Mouse (Mus musculus) intestine, postnatal 0 days (tissue): ENCODE results near the gene Tmem119. TPM values are rescaled to one million over a fixed set of nuclear protein-coding genes. Genes with fewer than 3 reads are reported as not detected.
A peak's percentile ranks its signal among the peaks of the same experiment; 100 is the strongest.

Source experiments
- ATAC-seq: fragments of 200-750 bp; cut with Nextera tagmentation; 2 replicates; pipeline ENCODE4 v1.8.0; 2017; ENCODE audit warnings: mild to moderate bottlenecking, moderate TSS enrichment, moderate library complexity
- H3K27ac ChIP-seq: fragments of 300-500 bp; sonication (generic); 2 replicates; pipeline ENCODE4 v1.5.1; 2014; ENCODE audit warnings: mild to moderate bottlenecking, low read depth, low read length, moderate library complexity
- H3K27me3 ChIP-seq: fragments of 300-500 bp; sonication (generic); replicated peaks from 2 replicates; pipeline ENCODE4 v1.6.1; 2014; ENCODE audit warnings: low read length, mixed read lengths; ENCODE audit not compliant: control insufficient read depth, insufficient read depth
- H3K36me3 ChIP-seq: fragments of 300-500 bp; sonication (generic); 2 replicates; pipeline ENCODE4 v1.6.1; 2014; ENCODE audit warnings: mild to moderate bottlenecking, moderate library complexity; ENCODE audit not compliant: control insufficient read depth, insufficient read depth
- H3K4me1 ChIP-seq: fragments of 300-500 bp; sonication (generic); replicated peaks from 2 replicates; pipeline ENCODE4 v1.6.1; 2014; ENCODE audit warnings: antibody characterized with exemption, low read length, mixed read lengths; ENCODE audit not compliant: control insufficient read depth, insufficient read depth
- H3K4me2 ChIP-seq: fragments of 300-500 bp; sonication (generic); replicated peaks from 2 replicates; pipeline ENCODE4 v1.6.1; 2014; ENCODE audit warnings: low read depth, mild to moderate bottlenecking, moderate library complexity
- H3K4me3 ChIP-seq: fragments of 300-500 bp; sonication (generic); 2 replicates; pipeline ENCODE4 v1.5.1; 2014; ENCODE audit warnings: low read depth, low read length
- H3K9ac ChIP-seq: fragments of 300-500 bp; sonication (generic); 2 replicates; pipeline ENCODE4 v1.6.1; 2014; ENCODE audit warnings: mild to moderate bottlenecking, low read depth, low read length
- H3K9me3 ChIP-seq: fragments of 300-500 bp; sonication (generic); 2 replicates; pipeline ENCODE4 v1.6.1; 2016; ENCODE audit warnings: mixed run types; ENCODE audit not compliant: control insufficient read depth
- CTCF ChIP-seq: sonication (generic); IDR thresholded peaks from 2 replicates; pipeline ENCODE4 v1.5.1; 2016; ENCODE audit warnings: low read depth, mild to moderate bottlenecking, control low read depth, antibody characterized with exemption, moderate library complexity
- WGBS: fragments of 180-500 bp; shearing (Covaris S2); extraction: QIAGEN DNeasy Blood & Tissue Kit; methylation state at CpG from one replicate; pipeline ENCODE4 v1.1.7; 2014; 5-methylcytosine and 5-hydroxymethylcytosine counted together
- polyA plus RNA-seq: library from polyadenylated mRNA; unstranded; fragments of >200 nt; fragmentation: Nextera tagmentation; extraction: Ambion mirVana; gene quantifications from 2 replicates; pipeline ENCODE4 v1.2.1, GENCODE M21; 2015

The Tmem119 gene
- polyA plus RNA-seq, 1 experiment from 2014 or later = 23.0 TPM

DNA sequence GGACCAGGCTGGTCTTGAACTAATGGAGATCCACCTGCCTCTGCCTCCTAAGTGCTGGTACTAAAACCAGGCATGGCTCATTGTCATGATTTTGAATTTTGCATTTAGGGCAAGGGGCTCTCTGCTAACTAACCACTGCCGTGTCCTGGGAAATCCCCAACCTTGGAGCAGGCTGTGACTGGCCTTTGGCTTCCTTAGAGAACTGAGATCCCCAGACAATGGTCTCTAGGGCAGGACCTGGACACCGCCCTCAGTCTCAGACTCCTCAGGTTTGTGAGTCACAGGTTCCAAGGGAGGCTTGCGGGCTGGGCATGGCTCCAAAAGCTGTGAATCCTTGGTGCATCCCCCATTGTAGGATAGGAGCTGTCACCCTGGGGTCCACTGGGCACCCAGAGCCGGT lies 26.3 kb upstream of the Tmem119 start:
- ATAC-seq = no peak
- no peak for TF ChIP-seq CTCF
- Histone ChIP-seq H3K9ac (no peak overlapping the region), H3K4me1 (no peaks in the 10 kb centered on the region), H3K27me3 (no peaks in the 10 kb centered on the region), H3K36me3 (no peaks in the 10 kb centered on the region), H3K27ac (no peak overlapping the region), H3K4me2 (no peak overlapping the region), H3K9me3 (no peaks in the 10 kb centered on the region), H3K4me3 (no peak overlapping the region)
- WGBS = 84% methylated on average over 4 of the region's 4 CpGs

DNA sequence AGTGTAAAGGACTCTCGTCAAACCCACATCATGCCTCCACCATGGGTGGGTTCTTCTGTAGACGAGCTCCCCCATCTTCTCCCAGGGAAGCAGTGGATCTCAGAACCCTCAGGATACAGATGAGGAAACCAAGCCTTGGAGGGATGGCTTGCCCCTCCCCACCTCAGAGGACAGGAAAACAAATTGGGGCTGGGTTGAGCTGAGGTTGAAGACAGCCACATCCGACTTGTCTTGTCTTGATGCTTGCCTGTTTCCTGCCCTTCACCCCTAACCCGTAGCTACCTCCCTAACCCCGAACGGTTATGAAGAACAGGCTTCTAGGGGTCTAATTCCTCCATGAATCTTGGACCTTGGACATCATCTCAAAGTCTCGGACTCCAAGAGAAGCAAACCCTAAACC lies 25.2 kb upstream of the Tmem119 start:
- H3K9ac ChIP-seq = no peak overlapping the region
- no peaks in the 10 kb centered on the region for H3K27me3 ChIP-seq
- no peaks in the 10 kb centered on the region for H3K4me1 ChIP-seq
- H3K36me3 ChIP-seq = no peaks in the 10 kb centered on the region
- TF ChIP-seq CTCF = no peak
- ATAC-seq = no peak
- no peaks in the 10 kb centered on the region for H3K9me3 ChIP-seq
- H3K4me3 ChIP-seq = no peak overlapping the region
- no peak overlapping the region for H3K4me2 ChIP-seq
- H3K27ac ChIP-seq = no peak overlapping the region
- WGBS = 75% methylated on average over 7 of the region's 7 CpGs

DNA sequence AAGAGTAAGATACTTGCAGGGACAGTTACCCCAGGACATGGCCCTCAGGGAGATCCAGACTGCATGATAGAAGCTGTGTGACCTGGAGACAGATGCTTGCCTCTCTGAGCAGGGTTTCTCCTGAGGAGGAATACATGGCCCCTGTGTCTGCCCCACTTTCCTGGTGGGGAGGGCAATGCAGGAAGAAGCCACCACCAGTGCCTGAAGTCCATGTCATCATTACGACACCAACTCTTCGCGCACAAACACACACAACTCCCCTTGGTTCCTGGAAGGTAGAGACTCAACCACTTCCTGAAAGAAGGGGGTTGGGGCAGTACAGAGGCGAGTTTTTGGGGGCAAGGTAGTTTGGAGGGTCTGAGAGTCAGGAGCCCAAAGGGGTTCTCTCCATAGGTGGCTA lies 23.9 kb upstream of the Tmem119 start:
- Histone ChIP-seq H3K9ac (no peak overlapping the region), H3K27ac (no peak overlapping the region)

DNA sequence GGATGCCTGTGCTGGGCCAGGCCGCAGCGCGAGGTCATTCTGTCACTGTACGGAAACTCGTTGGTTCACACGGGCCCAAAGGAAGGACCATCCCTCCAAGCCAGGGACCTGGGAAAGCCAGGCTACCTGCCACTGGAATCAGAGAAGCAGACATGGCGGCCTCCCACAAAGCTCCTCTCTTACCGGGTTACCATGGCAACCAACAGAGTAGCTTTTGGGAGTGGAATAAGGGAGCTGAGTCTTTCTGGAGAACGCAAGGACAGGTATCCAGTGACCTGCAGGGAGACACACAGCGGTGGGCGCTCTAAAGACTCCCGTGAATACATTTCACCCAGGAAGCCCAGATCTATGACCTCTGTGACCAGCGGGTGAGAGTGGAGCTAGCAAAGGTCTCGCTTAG lies 18.3 kb upstream of the Tmem119 start:
- no peak for TF ChIP-seq CTCF
- Histone ChIP-seq H3K4me2 (no peak overlapping the region), H3K4me3 (no peak overlapping the region), H3K27me3 (no peaks in the 10 kb centered on the region), H3K4me1 (no peaks in the 10 kb centered on the region; the same call in 1 of the 2 replicates), H3K36me3 (no peaks in the 10 kb centered on the region), H3K27ac (no peak overlapping the region), H3K9me3 (no peaks in the 10 kb centered on the region), H3K9ac (no peak overlapping the region)
- ATAC-seq = no peak
- WGBS = 60% methylated on average over 14 of the region's 14 CpGs

More for the DNA sequence above, 23.9 kb upstream of the Tmem119 start:
- no peaks in the 10 kb centered on the region for H3K36me3 ChIP-seq
- TF ChIP-seq CTCF = no peak
- H3K9me3 ChIP-seq = no peaks in the 10 kb centered on the region
- H3K27me3 ChIP-seq = no peaks in the 10 kb centered on the region
- H3K4me1 ChIP-seq = no peaks in the 10 kb centered on the region
- no peak overlapping the region for H3K4me2 ChIP-seq
- no peak for ATAC-seq
- H3K4me3 ChIP-seq = no peak overlapping the region
- 88% methylated on average over 4 of the region's 4 CpGs for WGBS

DNA sequence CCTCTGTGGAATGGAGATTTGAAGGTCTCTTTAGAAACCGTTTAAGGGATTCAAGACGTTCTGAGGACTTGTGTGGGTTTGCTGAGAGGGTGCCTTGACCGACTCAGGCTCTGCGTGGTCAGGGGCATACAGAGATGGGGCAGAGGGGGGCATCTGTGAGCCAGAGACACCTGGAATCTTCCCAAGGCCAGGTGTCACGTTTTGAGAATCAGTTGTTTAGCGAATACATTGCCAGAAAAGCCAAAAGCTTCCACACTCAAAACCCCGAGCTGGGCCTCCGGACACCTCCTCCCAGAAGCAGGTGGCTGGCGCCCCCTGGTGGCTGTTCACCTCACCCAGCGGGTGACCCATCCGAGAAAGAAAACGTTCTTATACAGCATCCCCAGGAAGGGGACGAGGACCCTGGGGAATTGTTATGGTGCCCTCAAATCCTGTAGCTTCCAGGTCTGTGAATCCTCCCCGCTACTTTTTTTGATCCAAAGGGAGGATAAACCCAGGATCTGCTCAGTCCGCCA lies 15.4 kb upstream of the Tmem119 start:
- 13% methylated on average over 15 of the region's 15 CpGs for WGBS
- Histone ChIP-seq H3K27ac (no peak overlapping the region), H3K36me3 (no peaks in the 10 kb centered on the region), H3K27me3 (no peaks in the 10 kb centered on the region), H3K4me2 (0 out of 2 replicates have a peak overlapping the region, but pooled peaks have one; percentile 30), H3K4me1 (no peaks in the 10 kb centered on the region; the same call in 1 of the 2 replicates), H3K9me3 (no peaks in the 10 kb centered on the region), H3K9ac (no peak overlapping the region), H3K4me3 (no peak overlapping the region)
- no peak for ATAC-seq
- TF ChIP-seq CTCF = peak; percentile 92

DNA sequence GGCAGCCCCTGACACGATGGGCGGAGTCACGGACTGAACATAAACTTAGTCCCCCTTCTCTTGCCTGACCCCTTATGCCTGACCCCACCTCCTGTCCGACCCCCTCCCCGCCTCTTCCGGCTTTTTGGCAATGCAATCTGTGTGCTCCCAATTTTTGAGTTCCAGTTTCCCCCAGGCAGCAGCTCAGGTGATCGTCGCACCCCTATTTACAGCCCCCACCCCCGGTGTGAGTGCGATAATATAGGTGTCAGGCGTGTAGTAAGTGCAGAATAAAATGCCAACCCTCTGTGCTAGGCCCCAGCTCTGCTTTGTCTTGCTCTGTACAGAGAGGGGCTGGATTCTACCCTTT lies 14.7 kb upstream of the Tmem119 start:
- no peak overlapping the region for H3K27ac ChIP-seq
- H3K36me3 ChIP-seq = no peaks in the 10 kb centered on the region
- no peaks in the 10 kb centered on the region for H3K27me3 ChIP-seq
- no peak overlapping the region for H3K4me3 ChIP-seq
- TF ChIP-seq CTCF = no peak
- no peak overlapping the region for H3K9ac ChIP-seq
- H3K4me2 ChIP-seq = no peak overlapping the region
- 54% methylated on average over 11 of the region's 11 CpGs for whole genome bisulfite sequencing
- no peaks in the 10 kb centered on the region for H3K9me3 ChIP-seq
- no peak for ATAC-seq
- no peaks in the 10 kb centered on the region; the same call in 1 of the 2 replicates for H3K4me1 ChIP-seq
